Mouse (Mus musculus) right cerebral cortex, postnatal 36 days (tissue): Measurements from ENCODE around the gene Rarb.
A peak's percentile ranks its signal among the peaks of the same experiment; 100 is the strongest.

Experiments used
- DNase-seq, 2 experiments: peaks; one replicate each; pipeline ENCODE4 v3.0.0; 2022; ENCODE audit warnings: low spot score in 2 of 2, mixed read lengths in 1 of 2

Rarb gene

GRCm38 (mm10) chr14:16735331-16736012, 83.5 kb downstream of the Rarb start:
- no peak for DNase-seq

GRCm38 (mm10) chr14:16733595-16734298, 85.2 kb downstream of the Rarb start:
- DNase-seq, result no peak

DNA sequence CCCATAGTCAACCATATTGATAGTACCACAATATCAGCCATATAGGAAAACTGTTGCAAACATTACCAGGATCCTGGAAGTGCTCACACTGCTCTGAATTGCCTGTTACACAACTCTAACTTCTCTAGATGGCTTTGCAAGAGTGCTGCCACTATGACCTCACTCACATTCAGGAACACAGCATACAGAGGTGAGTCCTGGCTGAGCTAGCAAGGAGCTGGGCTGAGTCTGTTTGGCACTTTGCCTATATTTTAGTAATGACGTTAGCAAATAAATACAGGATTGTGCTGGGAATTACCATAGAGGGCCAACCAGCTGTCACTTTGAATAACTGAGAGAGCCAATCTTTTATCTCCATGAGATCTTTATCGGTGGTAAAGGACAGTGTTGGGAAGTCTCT, 86.9 kb downstream of the Rarb start:
- no peak for DNase-seq

GRCm38 (mm10) chr14:16728175-16728838, 90.6 kb downstream of the Rarb start:
- DNase-seq, result no peak

DNA sequence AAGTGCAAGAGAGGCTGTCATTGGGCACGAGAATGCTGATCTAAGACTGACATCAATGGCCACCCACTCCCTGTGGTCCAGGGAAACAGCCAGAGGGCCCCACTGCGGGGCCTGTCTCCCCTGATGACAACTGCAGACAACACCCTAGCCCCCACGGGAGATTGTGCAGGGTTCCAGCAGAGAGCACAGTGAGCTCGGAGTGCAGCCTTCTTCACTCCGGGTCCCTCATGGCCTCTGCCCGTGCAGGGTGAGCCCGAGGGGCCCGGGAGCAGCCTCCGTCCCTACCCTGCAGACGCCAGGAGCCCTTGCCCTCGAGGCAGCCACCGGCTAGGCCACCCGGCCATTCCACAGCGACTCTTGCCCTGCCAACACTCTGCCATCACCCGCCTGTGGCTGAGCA, 95.0 kb downstream of the Rarb start:
- DNase-seq, result no peak

DNA sequence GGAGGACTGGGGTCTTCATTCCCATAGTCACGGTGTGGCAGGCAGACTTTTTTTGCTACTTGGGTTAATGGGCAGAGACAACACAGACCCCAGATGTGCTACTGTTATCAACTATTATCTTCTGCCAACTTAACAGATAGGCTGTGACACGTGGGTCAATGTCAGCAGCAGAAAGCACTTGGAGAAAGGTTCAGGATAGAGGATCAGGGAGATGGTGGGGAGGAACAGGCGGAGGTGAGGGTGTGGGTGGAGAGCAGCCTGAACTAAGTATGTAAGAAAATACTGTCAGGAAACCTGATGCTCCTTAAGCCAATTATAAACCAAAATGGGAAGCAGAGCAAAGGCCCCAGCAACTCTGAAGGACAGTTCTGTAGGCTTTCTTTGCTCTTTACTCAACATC, 101.1 kb downstream of the Rarb start:
- no peak for DNase-seq

GRCm38 (mm10) chr14:16714344-16714955, 104.5 kb downstream of the Rarb start:
- no peak for DNase-seq

GRCm38 (mm10) chr14:16713773-16714172, 105.2 kb downstream of the Rarb start:
- no peak for DNase-seq

GRCm38 (mm10) chr14:16699228-16699627, 119.7 kb downstream of the Rarb start:
- no peak for DNase-seq

DNA sequence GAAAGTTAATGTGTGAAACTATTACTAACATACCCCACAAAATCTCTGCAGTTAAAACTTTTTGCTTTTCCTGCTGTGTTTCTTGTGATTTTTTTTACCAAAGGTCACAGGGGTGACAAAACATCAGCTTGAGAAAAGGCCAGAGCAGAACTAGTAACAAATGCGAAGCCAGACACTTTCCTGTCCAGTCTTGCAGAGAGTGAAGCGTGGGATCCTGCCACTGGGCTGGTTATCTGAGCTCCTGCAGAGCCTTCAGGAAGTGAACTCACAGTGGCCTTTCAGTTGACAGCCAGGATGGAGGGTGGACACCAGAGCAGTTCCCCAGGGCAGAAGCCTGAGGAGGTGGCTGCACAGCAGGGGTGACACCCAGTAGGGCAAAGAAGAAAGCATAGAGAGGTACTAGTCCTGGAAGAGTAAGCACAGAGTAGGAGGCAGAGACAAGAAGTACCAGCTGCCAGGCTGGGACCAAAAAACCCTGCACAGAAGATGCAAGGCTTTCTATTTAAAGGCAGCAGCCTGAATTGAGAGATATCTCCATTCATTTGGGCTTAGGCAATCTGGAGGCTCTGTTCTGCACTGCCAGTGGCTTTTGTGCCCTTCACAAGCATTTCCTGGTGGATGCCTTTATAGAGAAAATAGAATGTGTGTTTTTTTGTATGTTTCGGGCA, 123.4 kb downstream of the Rarb start:
- peak; percentile 12 to 60 for DNase-seq

- DNase-seq, result no peak
These were observed 140.6 kb downstream of the Rarb start for GRCm38 (mm10) chr14:16678335-16678734.

GRCm38 (mm10) chr14:16677081-16677480, 141.9 kb downstream of the Rarb start:
- DNase-seq, result no peak

DNA sequence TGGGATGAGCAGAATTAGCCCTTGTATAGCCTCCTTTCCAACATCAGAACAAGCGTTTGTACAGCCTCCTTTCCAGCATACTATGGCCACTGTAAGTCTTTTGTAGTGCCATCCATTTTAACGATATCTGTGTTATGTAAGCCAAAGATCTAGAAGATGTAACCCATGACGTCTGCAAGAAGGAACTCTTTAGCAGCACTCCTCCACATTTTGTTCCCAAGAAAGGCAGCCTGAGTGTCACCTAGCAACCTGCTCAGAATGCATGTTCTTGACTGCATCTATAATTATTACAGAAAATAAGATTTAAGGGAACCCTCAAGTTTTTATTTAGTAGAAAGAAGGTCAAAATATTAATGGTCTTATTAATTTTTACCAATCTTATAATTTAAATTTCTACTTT, 148.4 kb downstream of the Rarb start:
- DNase-seq, result peak; percentile 24 to 62

DNA sequence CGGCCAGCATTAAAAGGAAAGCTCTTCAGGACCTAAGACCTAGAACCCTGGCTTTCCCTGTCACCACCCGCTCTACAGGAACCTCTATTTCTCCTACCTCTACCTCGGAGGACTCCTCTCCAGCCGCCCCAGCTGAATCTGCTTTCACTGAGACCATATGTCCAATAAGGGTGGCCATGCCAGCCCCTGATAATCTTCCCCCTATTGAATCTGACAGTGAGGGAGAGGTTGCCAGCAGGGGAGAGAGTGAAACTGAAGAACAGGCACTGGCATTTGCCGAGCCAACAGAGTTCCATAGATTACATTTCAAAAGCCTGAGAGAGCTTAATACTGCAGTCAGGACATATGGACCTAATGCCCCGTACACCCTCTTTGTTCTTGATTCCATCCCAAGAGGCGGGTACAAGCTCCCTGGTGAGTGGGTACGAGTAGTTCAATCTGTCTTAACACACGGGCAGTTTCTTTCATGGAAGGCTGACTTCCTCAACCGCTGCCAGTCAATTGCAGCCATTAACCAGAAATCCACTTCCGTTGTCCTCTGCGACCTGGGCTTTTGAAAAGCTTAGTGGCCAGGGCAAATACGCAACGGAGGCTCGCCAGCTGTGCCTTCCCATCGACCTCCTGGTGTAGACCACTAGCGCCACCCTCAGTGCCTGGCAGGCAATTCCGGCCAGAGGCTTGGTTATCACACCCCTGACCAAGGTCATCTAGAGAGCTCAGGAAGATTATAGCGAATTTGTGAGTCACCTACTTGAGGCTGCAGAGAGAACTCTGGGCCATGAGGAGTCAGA, 179.6 kb downstream of the Rarb start:
- no peak for DNase-seq

DNA sequence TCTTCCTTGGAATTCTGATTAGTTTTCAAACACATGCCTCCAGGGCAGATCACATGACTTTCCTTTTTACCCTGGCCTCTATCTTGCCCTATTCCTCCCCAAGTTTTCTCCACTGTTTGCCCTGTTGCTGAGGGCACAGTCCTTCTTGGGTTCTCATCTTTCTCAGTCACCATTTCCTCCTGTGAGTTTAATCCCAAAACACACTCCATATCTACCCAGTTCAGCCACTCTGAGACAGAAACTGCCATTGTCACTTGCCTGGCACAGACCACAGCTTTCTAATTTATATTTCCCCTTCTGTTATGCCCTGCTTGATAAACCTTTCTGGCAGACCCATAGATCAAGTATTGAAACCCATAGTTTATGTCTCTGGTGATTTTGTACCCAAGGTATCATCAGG, 205.0 kb downstream of the Rarb start:
- no peak for DNase-seq

- DNase-seq, result no peak
These were observed 213.5 kb downstream of the Rarb start for GRCm38 (mm10) chr14:16605480-16605879.

DNA sequence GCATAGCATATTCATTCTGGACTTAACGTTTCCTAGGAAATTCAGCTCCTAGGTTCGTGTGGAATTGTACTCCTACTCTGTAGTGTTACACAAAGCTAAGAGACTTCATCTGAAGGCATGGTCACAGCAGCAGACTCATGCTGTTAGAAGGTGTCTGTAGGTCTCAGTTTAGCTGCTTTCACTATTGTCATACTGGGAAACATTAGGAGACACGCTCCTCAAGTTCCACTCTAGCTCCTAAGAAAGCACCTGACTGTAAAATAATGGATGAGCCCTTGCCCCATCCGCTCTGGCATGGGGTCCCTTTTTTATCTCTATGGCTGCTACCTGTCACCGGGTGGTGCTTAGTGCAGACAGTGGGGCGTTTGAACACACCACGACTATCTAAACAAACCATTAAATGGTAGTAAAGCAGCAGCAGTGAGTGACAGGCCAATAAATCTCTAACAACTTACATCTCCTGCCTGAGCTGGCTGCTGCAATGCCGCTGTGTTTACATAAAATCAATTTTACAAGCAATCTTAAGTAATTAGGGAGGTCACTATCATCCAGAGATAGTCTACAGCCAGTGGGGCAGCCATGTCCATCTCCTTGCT, 214.4 kb downstream of the Rarb start:
- DNase-seq, result no peak

DNA sequence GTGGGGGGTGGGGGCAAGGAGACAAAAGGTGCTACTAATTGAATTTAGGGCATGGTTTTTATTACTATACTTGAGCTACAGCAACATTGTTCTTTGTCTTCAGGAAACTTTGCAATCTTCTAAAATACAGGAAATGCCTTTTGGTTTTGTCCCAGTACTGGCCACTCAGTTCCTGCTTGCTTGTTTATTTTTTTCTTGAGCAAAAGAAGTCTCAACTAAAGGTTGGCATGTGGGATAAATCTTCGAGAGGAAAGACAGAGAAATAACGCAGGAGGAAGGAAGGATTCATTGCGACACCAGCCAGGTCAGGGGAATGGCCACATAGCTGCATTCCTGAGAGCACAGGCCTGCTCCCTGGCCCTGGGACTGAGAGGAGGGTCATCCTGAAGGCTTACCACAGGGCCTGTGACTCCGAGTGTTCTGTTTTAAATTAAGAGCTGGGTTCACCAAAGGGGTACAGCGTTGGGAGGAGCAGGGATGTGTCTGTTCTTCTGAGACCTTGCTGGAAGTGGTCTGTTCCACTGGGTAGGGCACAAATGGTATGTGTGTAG, 215.8 kb downstream of the Rarb start:
- no peak for DNase-seq

GRCm38 (mm10) chr14:16599224-16599623, 219.7 kb downstream of the Rarb start:
- peak; percentile 40 to 67 for DNase-seq

GRCm38 (mm10) chr14:16598074-16598501, 220.9 kb downstream of the Rarb start:
- no peak for DNase-seq
